Mouse (Mus musculus): Measurements from ENCODE around the gene Luzp1. TPM values are rescaled to one million over a fixed set of nuclear protein-coding genes. Genes with fewer than 3 reads are reported as not detected.
A peak's percentile ranks its signal among the peaks of the same experiment; 100 is the strongest.

The Luzp1 gene
- total and polyA plus RNA-seq, 3 experiments = 7.5 to 13.4 TPM; not detected in 1

GRCm38 (mm10) chr4:136461206-136461605 lies 8.4 kb upstream of the Luzp1 start:
- Histone ChIP-seq H3K9ac (ENCODE audit: control insufficient read depth, low read depth, low read length, poor library complexity, severe bottlenecking) (peak overlapping the region; percentile 90), H3K9me3 (replicated peaks; ENCODE audit: insufficient read depth, low read length) (no peaks in the 10 kb centered on the region), H3K79me2 (ENCODE audit: control insufficient read depth, insufficient read depth, low read length, poor library complexity) (peaks cover 7% of the 10 kb centered on the region; the same call in 1 of the 2 replicates), H3K27me3 (ENCODE audit: control insufficient read depth in 1 of 2, insufficient read depth in 2 of 2, low read length in 2 of 2) (no peaks in the 10 kb centered on the region), H3K4me1 (ENCODE audit: control insufficient read depth in 1 of 2, insufficient read depth in 2 of 2, low read length in 2 of 2) (peaks cover under 1 to 19% of the 10 kb centered on the region in 2 experiments), H3K36me3 (ENCODE audit: control insufficient read depth in 1 of 2, insufficient read depth in 2 of 2, low read length in 2 of 2) (peaks cover 0 to 12% of the 10 kb centered on the region in 2 experiments; a peak in 2 of 4 replicates), H3K4me3 (ENCODE audit: control insufficient read depth in 1 of 2, insufficient read depth in 1 of 2, low read depth in 2 of 2, low read length in 2 of 2) (no peak overlapping the region), H3K27ac (ENCODE audit: control insufficient read depth, low read depth, low read length) (peak overlapping the region; percentile 86; the same call in 1 of the 2 replicates)
- TF ChIP-seq USF1 (IDR thresholded peaks at IDR 0.05; ENCODE audit: low read depth, low read length) (peak; percentile 50), GATA1 (IDR thresholded peaks at IDR 0.05; ENCODE audit: low read depth, low read length) (no peak)
- peak; percentile 31 for DNase-seq (ENCODE audit: low read depth, low spot score)

- TF ChIP-seq ZNF384 (IDR thresholded peaks at IDR 0.05; ENCODE audit: low read depth, low read length) (no peak), USF1 (IDR thresholded peaks at IDR 0.05; ENCODE audit: low read depth, low read length) (peak; percentile 62; the same call in 1 of the 2 replicates)
- H3K27me3 ChIP-seq (ENCODE audit: control insufficient read depth in 1 of 2, insufficient read depth in 2 of 2, low read length in 2 of 2) = no peaks in the 10 kb centered on the region
- H3K79me2 ChIP-seq (ENCODE audit: control insufficient read depth, insufficient read depth, low read length, poor library complexity) = peaks cover 7% of the 10 kb centered on the region; the same call in 1 of the 2 replicates
- H3K9me3 ChIP-seq (replicated peaks; ENCODE audit: insufficient read depth, low read length) = no peaks in the 10 kb centered on the region
- peak overlapping the region; percentile 90 for H3K9ac ChIP-seq (ENCODE audit: control insufficient read depth, low read depth, low read length, poor library complexity, severe bottlenecking)
- DNase-seq (ENCODE audit: low read depth, low spot score) = no peak
- H3K36me3 ChIP-seq (ENCODE audit: control insufficient read depth in 1 of 2, insufficient read depth in 2 of 2, low read length in 2 of 2) = peaks cover 0 to 14% of the 10 kb centered on the region in 2 experiments; a peak in 2 of 4 replicates
- H3K4me3 ChIP-seq (ENCODE audit: control insufficient read depth in 1 of 2, insufficient read depth in 1 of 2, low read depth in 2 of 2, low read length in 2 of 2) = peak overlapping the region; percentile 82
- H3K4me1 ChIP-seq (ENCODE audit: control insufficient read depth in 1 of 2, insufficient read depth in 2 of 2, low read length in 2 of 2) = peaks cover 2 to 22% of the 10 kb centered on the region in 2 experiments
- peak overlapping the region; percentile 86 for H3K27ac ChIP-seq (ENCODE audit: control insufficient read depth, low read depth, low read length)
Measured at GRCm38 (mm10) chr4:136461761-136462085, 7.8 kb upstream of the Luzp1 start.

GRCm38 (mm10) chr4:136462086-136462838 lies 7.3 kb upstream of the Luzp1 start, which contains the start of gene 6030445D17Rik:
TSS of gene 6030445D17Rik (plus strand) at chr4:136462250.
- H3K27ac ChIP-seq (ENCODE audit: control insufficient read depth, low read depth, low read length) = peak within 1 kb of the TSS; percentile 86
- DNase-seq (ENCODE audit: low read depth, low spot score) = peak; percentile 74
- H3K36me3 ChIP-seq (ENCODE audit: control insufficient read depth in 1 of 2, insufficient read depth in 2 of 2, low read length in 2 of 2) = peaks cover 0 to 14% of the 10 kb centered on the region in 2 experiments; a peak in 2 of 4 replicates
- H3K27me3 ChIP-seq (ENCODE audit: control insufficient read depth in 1 of 2, insufficient read depth in 2 of 2, low read length in 2 of 2) = no peaks in the 10 kb centered on the region
- H3K4me3 ChIP-seq (ENCODE audit: control insufficient read depth in 1 of 2, insufficient read depth in 1 of 2, low read depth in 2 of 2, low read length in 2 of 2) = peak within 1 kb of the TSS; percentile 82
- no peaks in the 10 kb centered on the region for H3K9me3 ChIP-seq (replicated peaks; ENCODE audit: insufficient read depth, low read length)
- peaks cover 7% of the 10 kb centered on the region; the same call in 1 of the 2 replicates for H3K79me2 ChIP-seq (ENCODE audit: control insufficient read depth, insufficient read depth, low read length, poor library complexity)
- peak within 1 kb of the TSS; percentile 90 for H3K9ac ChIP-seq (ENCODE audit: control insufficient read depth, low read depth, low read length, poor library complexity, severe bottlenecking)
- peaks cover 2 to 22% of the 10 kb centered on the region in 2 experiments for H3K4me1 ChIP-seq (ENCODE audit: control insufficient read depth in 1 of 2, insufficient read depth in 2 of 2, low read length in 2 of 2)
- TF ChIP-seq TAL1 (IDR thresholded peaks at IDR 0.05; ENCODE audit: low read length) (no peak), POLR2A (IDR thresholded peaks at IDR 0.05; ENCODE audit: control insufficient read depth in 1 of 2, insufficient read depth in 1 of 2, low read depth in 1 of 2, low read length in 2 of 2, poor library complexity in 1 of 2) (peak in 1 of 2 experiments; percentile 77; a peak in 2 of 4 replicates), TBP (IDR thresholded peaks at IDR 0.05; ENCODE audit: low read depth, low read length) (no peak), KAT2A (conservative IDR thresholded peaks at IDR 0.05; ENCODE audit: low read depth, low read length) (no peak), SIN3A (IDR thresholded peaks at IDR 0.05; ENCODE audit: low read length) (peak; percentile 9), RAD21 (IDR thresholded peaks at IDR 0.05; ENCODE audit: low read depth, low read length) (no peak), USF2 (IDR thresholded peaks at IDR 0.05; ENCODE audit: borderline replicate concordance in 1 of 2, insufficient read depth in 1 of 2, low read depth in 1 of 2, low read length in 2 of 2) (no peak), MAZ (IDR thresholded peaks at IDR 0.05; ENCODE audit: low read depth, low read length) (no peak), NRF1 (IDR thresholded peaks at IDR 0.05; ENCODE audit: insufficient read depth, low read depth, low read length, poor library complexity, severe bottlenecking) (no peak), RCOR1 (IDR thresholded peaks at IDR 0.05; ENCODE audit: low read depth, low read length) (no peak), JUND (IDR thresholded peaks at IDR 0.05; ENCODE audit: low read depth, low read length) (no peak), POLR2AphosphoS2 (IDR thresholded peaks at IDR 0.05; ENCODE audit: low read length) (no peak), E2F4 (IDR thresholded peaks at IDR 0.05; ENCODE audit: borderline replicate concordance, low read depth, low read length) (no peak), EP300 (IDR thresholded peaks at IDR 0.05; ENCODE audit: low read depth in 1 of 2, low read length in 2 of 2) (no peak), ETS1 (IDR thresholded peaks at IDR 0.05; ENCODE audit: low read depth, low read length) (no peak), POLR2AphosphoS5 (IDR thresholded peaks at IDR 0.05; ENCODE audit: borderline replicate concordance, low read depth, low read length) (no peak), MYB (IDR thresholded peaks at IDR 0.05; ENCODE audit: low read depth, low read length) (no peak), ELF1 (IDR thresholded peaks at IDR 0.05; ENCODE audit: low read depth, low read length) (no peak), ZC3H11A (IDR thresholded peaks at IDR 0.05; ENCODE audit: low read depth, low read length) (no peak), NELFE (IDR thresholded peaks at IDR 0.05; ENCODE audit: low read depth, low read length) (peak; percentile 79; the same call in 1 of the 2 replicates), USF1 (IDR thresholded peaks at IDR 0.05; ENCODE audit: low read depth, low read length) (no peak), ZKSCAN1 (IDR thresholded peaks at IDR 0.05; ENCODE audit: low read depth, low read length) (no peak)

Measured in MEL (cell line).